ENCODE assay signal across 9 mouse cellular contexts in genomic region chr2:25168665-25168978, GRCm38 (mm10). TPM values are rescaled to one million over a fixed set of nuclear protein-coding genes. Genes with fewer than 3 reads are reported as not detected.
DNase-seq lines count a peak whose midpoint lies in the region; ATAC-seq and TF ChIP-seq lines count a peak whose summit lies in the region.
"Had no signal": no experiment of that assay in that cellular context is flagged by ENCODE, and none has a peak within 500 bp of the region (broad histone marks: within the 10 kb centered on the region; RNA-seq: fewer than 3 reads in every experiment).

No protein-coding gene starts in this region.

- peak overlapping the region; percentile 55 for H3K4me3 ChIP-seq in heart, embryonic 11.5 days (ENCODE audit: low read depth, low read length)
- H3K4me3 ChIP-seq in MEL (ENCODE audit: control insufficient read depth in 1 of 2, insufficient read depth in 1 of 2, low read depth in 2 of 2, low read length in 2 of 2) = peak overlapping the region; percentile 19 to 78; a peak in 1 of 4 replicates
- H3K4me3 ChIP-seq in hindbrain, embryonic 12.5 days = peak overlapping the region; percentile 41
- peak overlapping the region; percentile 40; the same call in 1 of the 2 replicates for H3K4me3 ChIP-seq in liver, postnatal 0 days (ENCODE audit: low read depth, low read length)

- no peak for ATAC-seq in heart, embryonic 11.5 days (replicated peaks; ENCODE audit: insufficient number of reproducible peaks, low FRiP score, low TSS enrichment)
- no peak; the same call in 1 of the 2 replicates for ATAC-seq in hindbrain, embryonic 12.5 days (ENCODE audit: low FRiP score)
- ATAC-seq in liver, postnatal 0 days = no peak
- ATAC-seq in erythroblast, adult 5-6 weeks (replicated peaks; ENCODE audit: low FRiP score, poor library complexity, severe bottlenecking) = no peak

- no peaks in the 10 kb centered on the region for H3K36me3 ChIP-seq in heart, embryonic 11.5 days (ENCODE audit: control insufficient read depth, insufficient read depth, low read length)
- H3K36me3 ChIP-seq in MEL (ENCODE audit: control insufficient read depth in 1 of 2, insufficient read depth in 2 of 2, low read length in 2 of 2) = peaks cover 0 to 10% of the 10 kb centered on the region in 2 experiments; a peak in 2 of 4 replicates
- H3K36me3 ChIP-seq in hindbrain, embryonic 12.5 days = no peaks in the 10 kb centered on the region
- no peaks in the 10 kb centered on the region for H3K36me3 ChIP-seq in liver, postnatal 0 days (replicated peaks; ENCODE audit: insufficient read depth, low read length)

- TF ChIP-seq POLR2A in MEL (IDR thresholded peaks at IDR 0.05; ENCODE audit: control insufficient read depth in 1 of 2, insufficient read depth in 1 of 2, low read depth in 1 of 2, low read length in 2 of 2, poor library complexity in 1 of 2) = no peak

- H3K79me2 ChIP-seq in MEL (ENCODE audit: control insufficient read depth, insufficient read depth, low read length, poor library complexity) = no peaks in the 10 kb centered on the region; the same call in 1 of the 2 replicates

- H3K9me3 ChIP-seq in heart, embryonic 11.5 days (replicated peaks; ENCODE audit: control insufficient read depth, low read length) = no peaks in the 10 kb centered on the region
- no peaks in the 10 kb centered on the region for H3K9me3 ChIP-seq in MEL (replicated peaks; ENCODE audit: insufficient read depth, low read length)
- H3K9me3 ChIP-seq in hindbrain, embryonic 12.5 days (replicated peaks) = no peaks in the 10 kb centered on the region
- no peaks in the 10 kb centered on the region for H3K9me3 ChIP-seq in liver, postnatal 0 days (ENCODE audit: low read length)

- peak overlapping the region; percentile 10; the same call in 1 of the 2 replicates for H3K27ac ChIP-seq in heart, embryonic 11.5 days (ENCODE audit: low read depth, low read length)
- H3K27ac ChIP-seq in MEL (ENCODE audit: control insufficient read depth, low read depth, low read length) = no peak overlapping the region
- peak overlapping the region; percentile 85 for H3K27ac ChIP-seq in hindbrain, embryonic 12.5 days
- H3K27ac ChIP-seq in liver, postnatal 0 days (ENCODE audit: low read depth) = peak overlapping the region; percentile 53; the same call in 1 of the 2 replicates

- no peak for TF ChIP-seq CTCF in MEL (IDR thresholded peaks at IDR 0.05 in 2 of 3, conservative IDR thresholded peaks at IDR 0.05 in 1 of 3; ENCODE audit: control insufficient read depth in 1 of 3, insufficient read depth in 1 of 3, low read depth in 2 of 3, low read length in 3 of 3, poor library complexity in 1 of 3, severe bottlenecking in 1 of 3)
- TF ChIP-seq CTCF in liver, postnatal 0 days (IDR thresholded peaks at IDR 0.05; ENCODE audit: low read depth) = no peak

- 16% methylated on average over 2 of the region's 2 CpGs for WGBS in heart, embryonic 11.5 days (ENCODE audit: insufficient replicate concordance)
- 7% methylated on average over 2 of the region's 2 CpGs for WGBS in hindbrain, embryonic 12.5 days
- 33% methylated on average over 2 of the region's 2 CpGs for WGBS in liver, postnatal 0 days (ENCODE audit: insufficient replicate concordance)

- peaks cover 17% of the 10 kb centered on the region for H3K4me1 ChIP-seq in heart, embryonic 11.5 days (ENCODE audit: control insufficient read depth, insufficient read depth, low read length)
- H3K4me1 ChIP-seq in MEL (ENCODE audit: control insufficient read depth in 1 of 2, insufficient read depth in 2 of 2, low read length in 2 of 2) = peaks cover 5 to 27% of the 10 kb centered on the region in 2 experiments
- H3K4me1 ChIP-seq in hindbrain, embryonic 12.5 days = peaks cover 55% of the 10 kb centered on the region
- peaks cover 59% of the 10 kb centered on the region for H3K4me1 ChIP-seq in liver, postnatal 0 days (ENCODE audit: insufficient read depth)

- no peaks in the 10 kb centered on the region for H3K27me3 ChIP-seq in heart, embryonic 11.5 days (ENCODE audit: control insufficient read depth, insufficient read depth, low read length)
- H3K27me3 ChIP-seq in MEL (ENCODE audit: control insufficient read depth in 1 of 2, insufficient read depth in 2 of 2, low read length in 2 of 2) = no peaks in the 10 kb centered on the region
- no peaks in the 10 kb centered on the region for H3K27me3 ChIP-seq in hindbrain, embryonic 12.5 days
- no peaks in the 10 kb centered on the region for H3K27me3 ChIP-seq in liver, postnatal 0 days (ENCODE audit: insufficient read depth, low read length)

- peak overlapping the region; percentile 77 for H3K9ac ChIP-seq in heart, embryonic 11.5 days (ENCODE audit: low read depth, low read length)
- peak overlapping the region; percentile 29; the same call in 1 of the 2 replicates for H3K9ac ChIP-seq in MEL (ENCODE audit: control insufficient read depth, low read depth, low read length, poor library complexity, severe bottlenecking)
- peak overlapping the region; percentile 68; the same call in 1 of the 2 replicates for H3K9ac ChIP-seq in hindbrain, embryonic 12.5 days
- peak overlapping the region; percentile 61 for H3K9ac ChIP-seq in liver, postnatal 0 days (replicated peaks)

- no peak for TF ChIP-seq EP300 in MEL (IDR thresholded peaks at IDR 0.05; ENCODE audit: low read depth in 1 of 2, low read length in 2 of 2)
- TF ChIP-seq EP300 in liver, postnatal 0 days (IDR thresholded peaks at IDR 0.05; ENCODE audit: low read depth) = no peak

- H3K4me2 ChIP-seq in heart, embryonic 11.5 days = peak overlapping the region; percentile 82
- peak overlapping the region; percentile 87 for H3K4me2 ChIP-seq in hindbrain, embryonic 12.5 days (replicated peaks)
- H3K4me2 ChIP-seq in liver, postnatal 0 days (ENCODE audit: low read depth, low read length) = peak overlapping the region; percentile 76

- no peak for TF ChIP-seq RAD21 in MEL (IDR thresholded peaks at IDR 0.05; ENCODE audit: low read depth, low read length)

- DNase-seq in heart, adult 8-10 months (ENCODE audit: low spot score) = no peak
- no peak for DNase-seq in MEL (ENCODE audit: low read depth, low spot score)
- no peak for DNase-seq in liver, postnatal 0 days
- no peak for DNase-seq in spleen, postnatal 14 days (ENCODE audit: low spot score in 2 of 2)
- DNase-seq in adrenal gland, postnatal 10 days = no peak
- DNase-seq: adrenal gland, adult 8-10 months had no signal

RNA-seq across cellular contexts. Expression of gene Nrarp, which starts 11.9 kb away (rescaled TPM):
- 4.5 and 4.8 TPM in 2 replicates for polyA plus RNA-seq in heart, embryonic 11.5 days (2014; fragmentation: Nextera tagmentation; extraction: Ambion mirVana)
- total RNA-seq in heart, adult 8-10 months (2022) = 1 to 10 TPM; 5.0 to 9.4 (median 9.2) TPM
- total RNA-seq in MEL (2012; rRNA removed) = 6.3 and 6.5 TPM in 2 replicates
- polyA plus RNA-seq in MEL (2012; ENCODE audit: insufficient read depth in 1 of 2, insufficient read length in 2 of 2, low read depth in 1 of 2, low replicate concordance in 2 of 2, missing spikeins in 1 of 2) = 10 to 100 TPM in 1 of 2 experiments, not detected in 1; 12.3 TPM
- polyA plus RNA-seq in hindbrain, embryonic 12.5 days (2016; fragmentation: Nextera tagmentation; extraction: Ambion mirVana) = 70.9 and 76.4 TPM in 2 replicates
- 1.3 and 1.7 TPM in 2 replicates for polyA plus RNA-seq in liver, postnatal 0 days (2015; fragmentation: Nextera tagmentation; extraction: Ambion mirVana)
- not detected in 2 replicates for total RNA-seq in erythroblast, adult 5-6 weeks (2015; ENCODE audit: low replicate concordance)
- total RNA-seq in erythroblast, adult 5-6 weeks (2017; ENCODE audit: low replicate concordance) = 0.51 TPM in 1 of 2 replicates, not detected in the other
- total RNA-seq in adrenal gland, postnatal 10 days (2021) = 10 to 100 TPM; 15.1 to 15.5 TPM

RNA-seq across cellular contexts. Expression of gene Tor4a, which starts 28.1 kb away (rescaled TPM):
- 5.9 and 8.3 TPM in 2 replicates for polyA plus RNA-seq in heart, embryonic 11.5 days (2014; fragmentation: Nextera tagmentation; extraction: Ambion mirVana)
- total RNA-seq in heart, adult 8-10 months (2022) = 1 to 10 TPM; 3.9 to 5.0 (median 4.7) TPM
- 7.6 and 9.1 TPM in 2 replicates for total RNA-seq in MEL (2012; rRNA removed)
- polyA plus RNA-seq in MEL (2012; ENCODE audit: insufficient read depth in 1 of 2, insufficient read length in 2 of 2, low read depth in 1 of 2, low replicate concordance in 2 of 2, missing spikeins in 1 of 2) = 10 to 100 TPM in 1 of 2 experiments, not detected in 1; 13.7 TPM
- polyA plus RNA-seq in hindbrain, embryonic 12.5 days (2016; fragmentation: Nextera tagmentation; extraction: Ambion mirVana) = 1.8 and 2.4 TPM in 2 replicates
- polyA plus RNA-seq in liver, postnatal 0 days (2015; fragmentation: Nextera tagmentation; extraction: Ambion mirVana) = 5.4 and 6.0 TPM in 2 replicates
- total RNA-seq in erythroblast, adult 5-6 weeks (2015; ENCODE audit: low replicate concordance) = 3.1 and 5.0 TPM in 2 replicates
- 6.7 and 7.4 TPM in 2 replicates for total RNA-seq in erythroblast, adult 5-6 weeks (2017; ENCODE audit: low replicate concordance)
- 10 to 100 TPM; 13.9 to 19.5 TPM for total RNA-seq in adrenal gland, postnatal 10 days (2021)

RNA-seq across cellular contexts. Expression of gene Nelfb, which starts 42.7 kb away (rescaled TPM):
- polyA plus RNA-seq in heart, embryonic 11.5 days (2014; fragmentation: Nextera tagmentation; extraction: Ambion mirVana) = 62.9 and 69.0 TPM in 2 replicates
- 10 to 100 TPM; 38.5 to 49.3 (median 39.5) TPM for total RNA-seq in heart, adult 8-10 months (2022)
- total RNA-seq in MEL (2012; rRNA removed) = 62.9 and 63.1 TPM in 2 replicates
- 10 to 100 TPM in 1 of 2 experiments, not detected in 1; 83.5 TPM for polyA plus RNA-seq in MEL (2012; ENCODE audit: insufficient read depth in 1 of 2, insufficient read length in 2 of 2, low read depth in 1 of 2, low replicate concordance in 2 of 2, missing spikeins in 1 of 2)
- 107 and 117 TPM in 2 replicates for polyA plus RNA-seq in hindbrain, embryonic 12.5 days (2016; fragmentation: Nextera tagmentation; extraction: Ambion mirVana)
- 19.3 and 22.3 TPM in 2 replicates for polyA plus RNA-seq in liver, postnatal 0 days (2015; fragmentation: Nextera tagmentation; extraction: Ambion mirVana)
- total RNA-seq in erythroblast, adult 5-6 weeks (2015; ENCODE audit: low replicate concordance) = 0.77 and 6.1 TPM in 2 replicates
- 19.5 and 25.7 TPM in 2 replicates for total RNA-seq in erythroblast, adult 5-6 weeks (2017; ENCODE audit: low replicate concordance)
- 10 to 100 TPM; 46.3 to 48.8 TPM for total RNA-seq in adrenal gland, postnatal 10 days (2021)

RNA-seq across cellular contexts. Expression of gene Stpg3, which starts 45.8 kb away (rescaled TPM):
- not detected in 2 replicates for polyA plus RNA-seq in heart, embryonic 11.5 days (2014; fragmentation: Nextera tagmentation; extraction: Ambion mirVana)
- not detected for total RNA-seq in heart, adult 8-10 months (2022)
- not detected in 2 replicates for total RNA-seq in MEL (2012; rRNA removed)
- under 1 TPM in 1 of 2 experiments, not detected in 1; 0.07 TPM for polyA plus RNA-seq in MEL (2012; ENCODE audit: insufficient read depth in 1 of 2, insufficient read length in 2 of 2, low read depth in 1 of 2, low replicate concordance in 2 of 2, missing spikeins in 1 of 2)
- not detected in 2 replicates for polyA plus RNA-seq in hindbrain, embryonic 12.5 days (2016; fragmentation: Nextera tagmentation; extraction: Ambion mirVana)
- not detected in 2 replicates for polyA plus RNA-seq in liver, postnatal 0 days (2015; fragmentation: Nextera tagmentation; extraction: Ambion mirVana)
- total RNA-seq in erythroblast, adult 5-6 weeks (2015; ENCODE audit: low replicate concordance) = not detected in 2 replicates
- total RNA-seq in erythroblast, adult 5-6 weeks (2017; ENCODE audit: low replicate concordance) = 0.34 TPM in 1 of 2 replicates, not detected in the other
- total RNA-seq in adrenal gland, postnatal 10 days (2021) = not detected
- total RNA-seq: adrenal gland, adult 8-10 months had no signal

RNA-seq across cellular contexts. Expression of gene Fam166a, which starts 49.9 kb away (rescaled TPM):
- 0.44 TPM in 1 of 2 replicates, not detected in the other for polyA plus RNA-seq in heart, embryonic 11.5 days (2014; fragmentation: Nextera tagmentation; extraction: Ambion mirVana)
- not detected for total RNA-seq in heart, adult 8-10 months (2022)
- 1.1 TPM in 1 of 2 replicates, not detected in the other for total RNA-seq in MEL (2012; rRNA removed)
- polyA plus RNA-seq in MEL (2012; ENCODE audit: insufficient read depth in 1 of 2, insufficient read length in 2 of 2, low read depth in 1 of 2, low replicate concordance in 2 of 2, missing spikeins in 1 of 2) = 10 to 100 TPM in 1 of 2 experiments, not detected in 1; 15.6 TPM
- 0.19 TPM in 1 of 2 replicates, not detected in the other for polyA plus RNA-seq in hindbrain, embryonic 12.5 days (2016; fragmentation: Nextera tagmentation; extraction: Ambion mirVana)
- not detected in 2 replicates for polyA plus RNA-seq in liver, postnatal 0 days (2015; fragmentation: Nextera tagmentation; extraction: Ambion mirVana)
- not detected in 2 replicates for total RNA-seq in erythroblast, adult 5-6 weeks (2015; ENCODE audit: low replicate concordance)
- total RNA-seq in erythroblast, adult 5-6 weeks (2017; ENCODE audit: low replicate concordance) = not detected in 2 replicates
- not detected for total RNA-seq in adrenal gland, postnatal 10 days (2021)
